Mouse (Mus musculus) induced T-regulatory cell, adult 2 months (primary cell): ENCODE data around the gene Klhl10.

Experiments used
- DNase-seq: peaks from one replicate; pipeline ENCODE4 v3.0.0-alpha.2; 2012; ENCODE audit warnings: low read depth

Klhl10 gene

DNA sequence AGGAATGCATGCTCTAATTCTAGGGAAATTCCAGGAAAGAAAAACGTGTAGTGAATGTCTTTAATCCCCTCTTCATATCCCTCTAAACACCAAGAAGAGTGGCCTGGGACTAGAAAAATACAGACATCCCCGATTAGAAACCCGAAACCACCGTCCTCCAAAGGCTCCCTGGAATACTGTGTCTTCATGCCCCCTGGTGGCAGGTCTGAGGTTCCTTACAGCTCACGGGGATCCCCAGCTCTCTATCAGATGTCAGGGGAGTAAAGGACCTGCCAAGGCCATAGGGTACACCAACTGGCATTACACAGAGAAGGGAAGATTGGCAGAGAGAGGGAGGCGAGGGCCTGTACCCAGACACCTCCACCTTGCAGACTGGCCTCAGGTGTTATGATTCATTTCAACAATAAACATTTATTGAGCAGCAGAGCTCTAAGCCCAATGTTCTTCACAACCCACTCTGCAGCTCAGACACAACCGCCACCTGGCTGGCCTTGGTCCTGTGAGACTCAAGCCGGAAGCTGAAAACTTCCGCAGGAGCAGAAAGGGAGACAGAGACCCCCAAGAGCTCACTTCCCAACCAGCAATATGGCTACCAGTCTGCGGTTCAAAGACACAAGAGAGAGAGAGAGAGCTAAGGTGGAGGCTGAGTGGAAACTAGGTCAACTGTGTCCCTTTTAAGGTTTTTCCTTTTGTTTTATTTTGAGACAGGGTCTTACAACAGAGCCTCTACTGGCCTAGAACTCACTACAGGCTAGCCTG, 33.5 kb upstream of the Klhl10 start:
- DNase-seq, result peak; percentile 61

DNA sequence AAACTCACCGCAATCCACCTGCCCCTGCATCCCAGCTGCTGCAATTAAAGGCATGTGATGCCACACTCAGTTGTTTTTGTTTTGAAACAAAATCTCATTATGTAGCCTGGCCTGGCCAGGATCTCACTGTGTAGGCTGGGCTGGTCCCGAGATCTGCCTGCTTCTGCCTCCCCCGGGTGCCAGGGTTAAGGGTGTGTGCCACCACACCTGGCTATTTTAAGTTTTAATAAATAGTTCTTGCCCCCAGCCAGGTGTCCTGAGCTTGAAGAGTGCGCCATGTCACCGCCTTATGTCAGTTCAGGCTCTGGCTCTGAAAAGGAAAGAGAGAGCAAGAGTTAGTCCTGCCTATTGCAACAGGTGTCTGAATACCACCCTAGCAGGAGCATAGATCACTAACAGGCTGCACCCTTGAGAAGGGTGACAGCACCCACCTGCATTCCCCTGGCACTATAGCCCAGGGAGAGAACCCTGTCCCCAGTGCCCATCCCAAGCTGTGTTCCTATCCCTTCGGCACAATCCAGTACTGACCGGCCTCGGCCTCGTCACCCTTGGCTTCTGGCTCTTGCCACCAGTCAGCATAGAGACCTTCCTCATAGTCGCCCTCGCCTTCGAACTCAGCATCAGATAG, 32.8 kb upstream of the Klhl10 start:
- DNase-seq, result no peak

DNA sequence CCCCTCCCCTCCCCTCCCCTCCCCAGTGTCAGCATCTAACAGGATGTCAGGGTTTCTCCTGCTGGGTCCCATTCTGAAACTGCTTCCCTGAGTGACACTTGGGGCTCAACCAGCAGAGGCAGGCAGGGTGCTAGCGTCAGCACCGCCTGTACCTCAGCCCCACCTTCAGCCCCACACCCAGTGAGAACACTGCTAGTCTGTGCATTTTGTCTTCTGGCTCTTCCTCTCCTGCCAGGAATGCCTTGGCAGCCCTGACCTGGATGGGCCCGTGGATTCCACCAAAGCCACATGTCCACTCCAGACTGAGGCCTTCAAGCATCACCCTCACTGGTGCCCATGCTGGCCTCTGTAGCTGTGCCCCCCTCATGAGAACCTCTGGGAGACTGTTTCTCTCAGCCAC, 32.0 kb upstream of the Klhl10 start:
- no peak for DNase-seq

DNA sequence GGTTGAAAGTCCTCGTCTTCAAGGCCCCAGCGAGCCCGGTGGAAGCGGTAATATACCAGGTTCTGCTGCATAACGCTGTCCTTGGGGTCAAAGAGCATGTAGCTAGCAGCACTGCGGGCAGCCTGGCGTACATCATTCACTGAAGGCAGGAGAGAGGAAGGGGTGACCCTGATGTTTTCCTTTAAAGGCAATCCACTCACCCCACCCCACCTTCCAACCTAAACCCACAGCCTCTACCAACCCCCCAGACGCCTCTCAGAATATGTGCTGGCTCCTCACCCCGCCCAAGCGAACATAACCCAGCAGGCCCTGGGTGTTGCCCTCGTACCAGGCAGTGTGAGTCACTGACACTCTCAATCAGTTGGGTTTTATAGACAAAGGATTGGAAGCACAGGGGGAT, 30.0 kb upstream of the Klhl10 start:
- DNase-seq, result no peak

DNA sequence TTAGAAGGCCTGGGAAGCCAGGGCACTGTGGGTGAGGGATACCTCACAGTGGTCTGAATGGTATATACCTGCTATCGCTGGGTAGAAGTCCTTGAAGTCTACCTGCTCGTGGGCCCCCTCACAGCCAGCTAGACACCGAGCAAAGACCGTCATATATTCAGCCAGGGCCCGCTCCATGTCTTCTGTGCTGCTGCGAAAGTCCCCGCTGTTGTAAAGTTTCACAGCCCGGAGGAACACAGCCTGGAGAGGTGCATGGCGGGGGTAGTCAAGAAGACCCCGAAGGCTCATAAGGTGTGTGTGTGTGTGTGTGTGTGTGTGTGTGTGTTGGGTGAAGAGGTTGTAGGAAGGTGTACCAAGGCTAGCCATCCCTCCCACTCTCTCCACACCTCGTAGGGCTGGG, 28.2 kb upstream of the Klhl10 start:
- no peak for DNase-seq

DNA sequence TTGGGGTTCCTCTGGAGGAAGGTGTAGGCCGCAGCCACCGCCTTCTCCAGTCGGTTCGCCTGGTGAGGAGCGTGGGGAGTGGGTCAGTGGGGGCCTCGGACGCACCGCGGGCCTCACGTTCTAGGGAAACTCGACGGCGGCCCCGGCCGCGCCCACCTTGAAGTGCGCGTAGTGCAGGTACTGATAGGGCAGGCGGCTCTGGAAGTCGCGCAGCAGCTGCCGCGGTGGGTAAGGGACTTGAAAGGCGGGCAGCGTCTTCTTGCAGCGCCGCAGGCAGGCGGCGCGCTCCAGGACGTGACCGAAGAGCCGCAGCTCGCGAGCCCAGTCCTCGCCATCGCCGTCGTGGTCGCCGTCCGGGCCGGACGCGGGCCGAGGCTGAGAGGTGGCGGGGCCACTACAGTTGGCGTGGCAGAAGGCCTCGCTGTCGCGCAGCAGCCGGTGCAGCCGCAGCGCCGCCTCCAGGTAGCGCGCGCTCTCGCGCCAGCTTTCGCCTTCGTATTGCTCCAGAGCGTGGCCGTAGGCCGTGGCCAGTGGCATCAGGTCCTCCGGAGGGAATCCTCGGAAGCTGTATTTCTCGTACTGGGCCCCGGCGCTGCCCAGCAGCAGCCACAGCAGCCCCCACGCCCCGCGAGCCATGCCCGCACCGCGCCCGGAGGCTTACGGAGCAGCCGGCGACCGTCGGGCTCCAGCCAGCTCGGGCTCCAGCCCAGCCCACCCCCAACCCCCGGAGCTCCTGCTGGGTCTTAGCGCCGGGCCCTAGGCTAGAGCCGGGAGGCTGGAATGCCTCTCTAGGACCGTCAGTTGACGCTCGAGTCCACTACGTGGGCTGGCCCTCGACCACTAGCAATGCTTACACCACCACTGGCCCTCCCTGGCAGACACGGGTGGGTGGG, 27.4 kb upstream of the Klhl10 start, which contains the start of gene P3h4:
Gene P3h4 (minus strand): TSS at position 816 of the 893 bp plus-strand sequence.
- DNase-seq, result peak; percentile 41

DNA sequence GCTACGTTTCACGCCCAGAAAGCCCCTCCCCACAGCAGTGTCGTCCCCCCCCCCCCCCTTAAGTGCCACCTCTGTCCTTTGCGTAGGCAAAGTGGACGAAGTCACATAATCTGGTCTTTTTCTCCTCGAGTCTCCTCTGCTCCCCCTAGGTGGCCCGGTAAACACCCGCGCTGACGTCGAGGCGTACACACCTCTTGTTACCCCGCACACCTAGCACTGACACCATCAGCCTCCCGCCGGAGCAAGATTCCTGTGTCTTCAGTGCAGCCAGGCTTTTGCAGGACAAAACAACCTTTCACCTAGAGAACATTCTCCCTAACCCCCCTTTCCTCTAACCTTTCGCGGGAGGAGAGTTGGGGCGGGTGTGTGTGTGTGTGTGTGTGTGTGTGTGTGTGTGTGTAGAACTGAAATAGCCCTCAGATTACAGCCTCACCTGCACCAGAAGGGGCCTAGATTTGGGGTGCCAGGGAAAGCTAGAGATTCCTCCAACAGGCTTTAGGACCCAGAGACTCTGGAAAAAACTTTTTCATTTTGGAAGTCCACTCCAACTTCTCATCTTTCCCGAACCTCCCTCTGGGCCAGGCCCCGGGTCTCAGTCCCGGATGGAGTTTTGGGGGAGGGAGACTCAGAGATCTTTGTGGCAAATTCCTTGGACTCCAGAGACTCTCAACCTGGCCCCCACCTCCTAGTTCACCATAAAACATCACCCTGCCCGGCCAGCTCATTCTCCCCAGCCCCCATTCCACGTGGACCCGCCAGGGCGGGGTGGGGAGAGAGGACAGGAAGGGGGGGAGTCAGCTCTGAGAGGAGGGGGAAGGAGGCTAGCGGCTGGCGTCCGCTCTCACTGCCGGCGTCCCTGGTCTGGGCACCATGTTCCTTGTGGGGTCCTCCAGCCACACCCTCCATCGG, 26.5 kb upstream of the Klhl10 start, which contains the start of gene Fkbp10:
Gene Fkbp10 (plus strand): TSS at position 784 of the 909 bp plus-strand sequence.
- DNase-seq, result peak; percentile 30

DNA sequence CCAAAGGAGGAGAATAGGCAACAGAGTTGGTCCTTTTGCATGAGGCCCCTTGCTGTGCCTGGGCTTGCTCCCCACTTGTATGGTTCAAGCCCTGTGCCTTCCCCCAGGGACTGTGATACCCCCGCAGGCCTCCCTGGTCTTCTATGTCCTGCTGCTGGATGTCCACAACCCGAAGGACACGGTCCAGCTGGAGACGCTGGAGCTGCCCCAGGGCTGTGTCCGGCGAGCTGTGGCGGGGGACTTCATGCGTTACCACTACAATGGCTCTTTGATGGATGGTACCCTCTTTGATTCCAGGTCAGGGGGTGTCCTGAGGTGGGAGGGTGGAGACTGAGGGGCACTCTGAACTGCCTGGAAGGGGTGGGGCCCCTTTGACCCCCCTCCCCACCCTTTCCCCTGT, 20.2 kb upstream of the Klhl10 start:
- DNase-seq, result no peak

DNA sequence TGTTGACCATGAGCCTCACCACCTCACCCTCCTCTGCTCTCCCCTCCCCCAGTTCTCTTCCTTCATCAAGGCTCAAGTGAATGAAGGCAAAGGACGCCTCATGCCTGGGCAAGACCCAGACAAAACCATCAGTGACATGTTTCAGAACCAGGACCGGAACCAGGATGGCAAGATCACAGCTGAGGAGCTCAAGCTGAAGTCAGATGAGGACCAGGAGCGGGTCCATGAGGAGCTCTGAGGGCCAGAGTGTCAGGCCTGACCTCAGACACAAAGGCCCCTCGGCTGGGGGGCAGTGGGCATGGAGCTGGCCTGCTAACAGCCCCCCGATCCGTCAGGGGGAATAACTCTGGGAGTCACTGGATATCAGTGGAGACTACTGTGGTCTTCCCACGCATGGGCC, 17.9 kb upstream of the Klhl10 start:
- DNase-seq, result no peak

DNA sequence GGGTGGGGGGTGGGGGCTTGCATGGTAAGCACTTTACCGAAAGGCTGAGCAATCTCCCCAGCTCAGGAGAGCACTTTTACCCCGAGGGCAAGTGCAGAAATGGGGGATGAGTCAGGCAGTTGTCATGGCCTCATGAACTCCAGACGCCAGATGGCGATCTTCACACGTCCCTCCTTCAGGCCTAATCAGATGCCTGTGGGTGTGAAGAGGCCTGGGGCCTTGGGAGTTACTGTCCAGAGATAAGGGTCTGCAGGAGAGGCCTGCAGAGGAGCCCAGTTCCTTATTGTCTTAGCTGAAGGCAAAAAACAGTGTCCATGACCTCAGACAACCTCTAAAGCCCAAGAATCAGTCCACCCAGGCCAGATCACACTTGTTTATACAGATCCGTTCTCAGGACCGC, 15.9 kb upstream of the Klhl10 start:
- peak; percentile 62 for DNase-seq

DNA sequence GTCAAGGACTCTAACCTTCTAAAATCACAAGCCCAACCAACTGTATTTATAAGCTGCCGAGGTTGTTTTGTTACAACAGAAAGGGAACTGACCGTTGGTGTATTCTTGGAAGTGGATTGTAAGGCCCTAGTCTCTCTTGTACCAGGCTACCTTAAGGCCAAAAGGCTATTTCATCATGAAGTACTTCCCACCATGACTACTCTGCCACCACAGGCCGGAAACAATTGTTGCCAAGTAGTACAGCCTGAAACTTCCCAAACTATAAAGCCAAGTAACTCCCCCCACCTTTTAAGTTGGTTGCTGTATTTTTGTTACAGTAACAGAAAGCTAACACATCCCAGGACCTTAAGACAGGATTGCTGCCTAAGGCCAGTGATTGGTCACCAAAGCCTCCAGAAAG, 14.9 kb upstream of the Klhl10 start:
- no peak for DNase-seq

DNA sequence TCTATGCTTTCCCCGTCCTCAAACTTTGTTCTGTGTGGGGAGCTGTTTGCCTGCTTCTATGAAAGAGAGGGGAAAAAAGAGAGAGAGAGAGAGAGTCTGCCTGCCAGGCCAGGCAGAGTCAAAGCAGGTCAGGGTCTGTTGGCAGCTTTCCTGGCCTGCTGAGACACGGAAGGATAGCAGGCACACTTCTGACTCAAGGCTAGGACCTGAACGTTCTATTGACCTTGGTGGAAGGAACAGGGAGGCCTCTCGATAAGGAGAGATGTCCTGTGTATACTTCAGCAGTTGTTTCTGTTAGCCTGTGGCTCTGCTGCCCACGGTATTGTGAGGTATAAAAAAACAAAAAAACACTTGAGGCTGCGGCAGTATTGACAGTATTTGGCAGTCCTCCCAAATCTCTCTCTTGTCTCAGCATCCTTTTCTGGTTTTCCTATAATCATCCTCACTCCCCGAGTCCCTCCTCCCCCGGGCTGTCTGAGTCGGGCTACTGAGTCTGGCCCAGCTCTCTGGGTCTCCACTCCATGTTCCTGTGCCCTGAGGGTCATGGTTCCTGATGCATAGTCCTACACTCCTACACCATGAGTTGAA, 13.0 kb upstream of the Klhl10 start:
- DNase-seq, result no peak

DNA sequence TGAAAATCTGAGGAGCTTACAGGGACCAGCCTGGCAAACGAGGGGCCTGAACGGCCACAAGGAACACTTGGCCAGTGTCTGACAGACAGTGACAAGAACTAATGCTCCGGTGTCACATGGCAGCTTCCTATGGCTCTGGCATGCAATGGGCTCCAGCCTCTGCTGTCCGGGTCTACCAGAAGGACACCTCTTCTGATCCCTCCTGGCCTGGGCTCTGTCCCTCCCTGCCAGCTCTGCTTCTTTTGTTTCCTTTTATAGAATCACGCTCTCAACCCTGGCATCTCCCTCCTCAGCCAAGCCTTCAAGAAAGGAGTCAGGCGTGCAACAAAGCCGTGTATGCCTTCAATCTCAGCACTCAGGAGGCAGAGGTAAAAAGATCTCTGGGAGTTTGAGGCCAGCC, 11.7 kb upstream of the Klhl10 start:
- no peak for DNase-seq

DNA sequence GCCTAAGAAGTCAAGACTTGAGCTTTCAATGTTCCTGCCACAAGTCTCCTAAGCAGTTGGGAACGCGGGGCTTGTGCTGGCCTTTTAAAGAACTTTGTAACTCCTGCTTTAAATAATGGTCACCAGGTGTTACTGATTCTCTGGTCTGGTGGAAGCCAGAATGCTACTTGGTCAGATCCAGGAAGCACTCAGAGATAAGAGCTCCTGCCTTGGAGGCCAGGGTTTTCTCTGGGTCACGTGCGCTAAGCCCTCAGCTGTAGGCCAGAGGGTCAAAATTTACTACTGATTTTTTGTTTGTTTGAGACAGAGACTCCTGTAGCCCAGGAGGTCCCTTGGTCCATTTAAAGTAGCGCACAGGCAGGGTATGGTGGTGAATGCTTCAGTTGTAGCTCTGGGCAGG, 9.7 kb upstream of the Klhl10 start:
- no peak for DNase-seq

DNA sequence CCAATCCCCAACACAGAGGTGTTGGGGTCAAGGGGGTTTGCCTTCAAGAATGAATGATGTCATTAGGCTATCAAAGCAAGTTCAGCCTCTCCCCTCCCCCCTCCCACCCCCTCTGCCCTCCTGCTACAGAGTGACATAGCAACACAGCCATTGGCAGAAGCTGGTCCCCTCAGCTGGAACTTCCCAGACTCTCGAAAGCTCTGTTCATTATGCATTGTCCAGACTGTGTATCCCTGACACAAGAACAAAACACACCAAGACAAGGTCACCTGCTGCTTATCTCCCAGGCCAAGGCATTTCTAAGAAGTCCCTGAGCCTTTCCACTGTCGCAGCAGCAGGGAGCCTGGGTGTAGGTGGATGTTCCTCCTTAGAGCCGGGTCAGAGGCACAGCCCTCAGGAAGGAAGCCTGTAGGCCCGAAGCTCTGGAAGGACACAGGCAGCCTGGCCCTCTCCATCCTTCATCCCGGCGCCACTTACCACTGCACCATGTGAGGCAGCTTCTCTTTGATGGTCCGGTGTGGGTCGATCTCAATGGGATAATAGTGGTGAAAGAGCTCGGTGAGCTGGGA, 6.0 kb upstream of the Klhl10 start:
- no peak for DNase-seq

DNA sequence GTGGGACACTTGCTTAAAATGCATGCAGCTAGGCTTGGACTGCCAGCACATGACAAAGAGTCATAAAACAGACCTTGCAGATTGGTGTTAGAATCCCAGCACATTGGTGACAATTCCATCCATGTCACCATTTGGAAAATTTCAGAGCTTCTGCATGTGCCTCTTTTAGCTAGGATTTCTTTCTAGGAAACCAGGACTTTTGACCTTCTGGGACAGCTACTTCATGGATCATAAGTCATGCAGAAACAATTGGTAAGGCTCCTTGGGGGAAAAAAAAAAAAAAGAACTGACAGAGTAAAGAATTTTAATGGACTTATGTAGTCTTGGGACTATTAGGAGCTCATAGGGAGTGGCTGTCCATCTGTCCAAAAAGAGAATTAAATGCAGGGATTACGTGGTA, 3.8 kb upstream of the Klhl10 start:
- DNase-seq, result no peak

DNA sequence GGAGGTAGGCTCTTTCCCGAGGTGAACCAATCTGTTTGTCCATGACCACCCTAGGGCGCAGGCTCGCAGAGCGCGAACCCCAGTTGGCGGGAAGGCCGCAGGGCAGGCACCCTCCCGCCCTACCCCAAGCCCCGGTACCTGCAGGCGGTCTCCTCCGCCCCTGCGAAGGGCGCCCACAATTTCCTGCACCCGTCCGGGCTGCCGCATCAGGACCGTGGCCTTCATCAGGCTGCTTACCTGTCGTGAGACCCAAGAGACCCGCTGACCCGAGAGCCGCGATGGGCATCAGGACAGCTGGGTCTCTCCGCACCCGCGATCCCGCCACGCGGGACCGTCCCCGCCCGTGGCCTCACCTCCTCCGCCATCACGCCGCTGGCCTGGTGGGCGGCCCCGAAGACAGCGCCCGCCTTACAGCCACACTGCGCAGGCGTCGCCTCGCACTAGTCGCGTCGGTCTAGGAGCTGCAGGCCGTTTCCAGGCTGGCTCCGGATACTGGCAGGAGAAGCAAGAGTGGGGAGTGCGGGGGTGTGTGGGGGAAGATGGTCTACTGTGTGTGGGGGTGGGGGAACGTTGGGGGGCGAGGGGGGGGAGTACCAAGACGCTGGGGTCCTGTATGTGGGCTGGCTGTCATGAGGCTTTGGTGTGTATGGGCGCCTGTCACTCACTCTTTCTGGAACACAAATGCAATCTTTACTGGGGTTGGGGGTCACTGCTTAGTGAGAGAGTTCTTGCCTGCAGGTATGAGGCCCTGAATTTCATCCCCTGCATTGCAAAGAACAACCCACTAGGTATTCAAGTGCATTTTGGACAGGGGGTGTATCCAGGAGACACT, 810 bp upstream of the Klhl10 start:
- DNase-seq, result peak; percentile 91

DNA sequence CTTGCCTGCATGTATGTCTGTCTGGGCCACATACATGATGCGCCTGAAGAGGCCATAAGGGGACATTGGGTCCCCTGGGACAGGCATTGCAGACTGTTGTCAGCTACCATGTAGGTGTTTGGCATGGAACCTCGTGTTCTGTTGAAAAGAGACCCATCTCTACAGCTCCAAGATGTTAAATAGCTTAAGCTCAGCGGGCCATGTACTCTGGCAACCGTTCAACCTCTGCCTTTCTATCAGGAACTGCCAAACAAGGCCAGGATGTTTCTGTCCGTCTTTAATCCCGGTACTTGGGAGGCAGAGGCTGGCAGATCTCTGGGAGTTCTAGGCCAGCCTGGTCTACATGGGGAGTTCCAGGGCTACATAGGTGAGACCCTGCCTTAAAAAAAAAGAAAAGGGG, 908 bp downstream of the Klhl10 start:
- DNase-seq, result no peak

DNA sequence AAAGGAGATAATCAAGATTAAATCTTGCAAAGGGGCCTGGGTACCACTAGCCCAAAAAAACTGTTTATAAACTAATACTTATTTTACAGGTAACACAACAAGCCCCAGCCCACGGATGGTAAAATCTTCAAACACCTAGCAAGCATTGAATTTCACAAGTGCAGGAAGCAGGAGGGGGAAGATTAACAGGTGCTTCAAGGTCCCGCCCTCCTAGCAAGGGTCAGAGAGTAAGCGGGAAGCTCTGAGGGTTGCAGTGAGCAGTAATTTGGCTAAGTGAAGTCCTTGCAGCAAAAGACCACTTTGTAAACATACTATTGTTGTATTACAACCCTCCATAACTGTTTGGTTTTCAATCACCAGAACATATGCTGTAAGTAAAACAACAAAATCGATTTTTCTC, 15.5 kb downstream of the Klhl10 start:
- no peak for DNase-seq

DNA sequence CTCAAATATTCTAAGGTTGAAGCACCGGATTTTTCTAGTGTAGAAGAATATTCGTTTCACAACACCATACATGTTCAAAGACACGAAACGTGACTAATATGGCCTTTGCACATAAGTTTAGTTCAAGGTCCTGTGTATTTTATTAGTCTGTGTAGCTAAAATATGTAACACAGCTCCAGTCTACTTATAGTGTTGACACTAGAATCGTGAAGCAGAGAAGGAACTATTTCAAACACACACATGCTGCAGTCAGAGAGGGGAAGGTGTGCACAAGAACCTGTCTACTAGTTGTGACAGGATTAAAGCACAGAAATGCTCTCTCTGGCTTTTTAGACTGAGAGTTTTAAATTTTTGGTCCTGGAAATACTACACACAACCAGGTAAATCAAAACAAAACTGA, 16.0 kb downstream of the Klhl10 start:
- no peak for DNase-seq
